ENCODE assay signal across 10 mouse cellular contexts in genomic region chr14:8207105-8207504, GRCm38 (mm10). TPM values are rescaled to one million over a fixed set of nuclear protein-coding genes. Genes with fewer than 3 reads are reported as not detected.
DNase-seq lines count a peak whose midpoint lies in the region; ATAC-seq and TF ChIP-seq lines count a peak whose summit lies in the region.
"Had no signal": no experiment of that assay in that cellular context is flagged by ENCODE, and none has a peak within 500 bp of the region (broad histone marks: within the 10 kb centered on the region; RNA-seq: fewer than 3 reads in every experiment).

No protein-coding gene starts in this region.

- no peak overlapping the region for H3K9ac ChIP-seq in embryonic facial prominence, embryonic 13.5 days
- no peak overlapping the region for H3K9ac ChIP-seq in neural tube, embryonic 12.5 days
- H3K9ac ChIP-seq: liver, embryonic 13.5 days had no signal

- no peaks in the 10 kb centered on the region for H3K27me3 ChIP-seq in embryonic facial prominence, embryonic 13.5 days
- H3K27me3 ChIP-seq in limb, embryonic 10.5 days (ENCODE audit: low read depth, poor library complexity, severe bottlenecking) = no peaks in the 10 kb centered on the region
- H3K27me3 ChIP-seq in neural tube, embryonic 12.5 days (replicated peaks) = no peaks in the 10 kb centered on the region
- H3K27me3 ChIP-seq: liver, embryonic 13.5 days had no signal

- H3K4me1 ChIP-seq in embryonic facial prominence, embryonic 13.5 days = 0 out of 2 replicates have a peak, but pooled peaks cover 4% of the 10 kb centered on the region
- peaks cover 27% of the 10 kb centered on the region for H3K4me1 ChIP-seq in limb, embryonic 10.5 days
- H3K4me1 ChIP-seq in neural tube, embryonic 12.5 days = peaks cover 9% of the 10 kb centered on the region; the same call in 1 of the 2 replicates
- H3K4me1 ChIP-seq: liver, embryonic 13.5 days had no signal

- no peak for TF ChIP-seq CTCF in layer of hippocampus, adult 2 months (conservative IDR thresholded peaks at IDR 0.05)

- no peak overlapping the region for H3K4me2 ChIP-seq in embryonic facial prominence, embryonic 13.5 days
- H3K4me2 ChIP-seq in neural tube, embryonic 12.5 days (replicated peaks) = no peak overlapping the region
- H3K4me2 ChIP-seq: liver, embryonic 13.5 days had no signal

- ATAC-seq in embryonic facial prominence, embryonic 13.5 days (ENCODE audit: insufficient number of reproducible peaks, insufficient read depth, low FRiP score, low TSS enrichment, low read depth) = peak; percentile 62; the same call in 1 of the 2 replicates
- ATAC-seq in neural tube, embryonic 12.5 days (ENCODE audit: low FRiP score, low read depth) = peak; percentile 64; the same call in 1 of the 2 replicates

- peak overlapping the region; percentile 59 for H3K27ac ChIP-seq in layer of hippocampus, adult 2 months
- no peak overlapping the region for H3K27ac ChIP-seq in embryonic facial prominence, embryonic 13.5 days
- H3K27ac ChIP-seq in limb, embryonic 10.5 days = peak overlapping the region; percentile 67
- no peak overlapping the region for H3K27ac ChIP-seq in neural tube, embryonic 12.5 days
- H3K27ac ChIP-seq: liver, embryonic 13.5 days had no signal

- no peaks in the 10 kb centered on the region for H3K36me3 ChIP-seq in embryonic facial prominence, embryonic 13.5 days
- no peaks in the 10 kb centered on the region for H3K36me3 ChIP-seq in limb, embryonic 10.5 days
- H3K36me3 ChIP-seq in neural tube, embryonic 12.5 days = no peaks in the 10 kb centered on the region
- H3K36me3 ChIP-seq: liver, embryonic 13.5 days had no signal

- H3K4me3 ChIP-seq in layer of hippocampus, adult 2 months = no peak overlapping the region
- H3K4me3 ChIP-seq in embryonic facial prominence, embryonic 13.5 days = no peak overlapping the region
- no peak overlapping the region for H3K4me3 ChIP-seq in limb, embryonic 10.5 days
- H3K4me3 ChIP-seq in neural tube, embryonic 12.5 days = no peak overlapping the region
- H3K4me3 ChIP-seq: liver, embryonic 13.5 days had no signal

- 26% methylated on average over 5 of the region's 5 CpGs for WGBS in embryonic facial prominence, embryonic 13.5 days
- WGBS in limb, embryonic 10.5 days = 35% methylated on average over 5 of the region's 5 CpGs
- 22% methylated on average over 5 of the region's 5 CpGs for WGBS in neural tube, embryonic 12.5 days

- no peaks in the 10 kb centered on the region for H3K9me3 ChIP-seq in embryonic facial prominence, embryonic 13.5 days
- no peaks in the 10 kb centered on the region for H3K9me3 ChIP-seq in limb, embryonic 10.5 days (replicated peaks)
- H3K9me3 ChIP-seq in neural tube, embryonic 12.5 days = no peaks in the 10 kb centered on the region
- H3K9me3 ChIP-seq: liver, embryonic 13.5 days had no signal

- no peak for DNase-seq in layer of hippocampus, adult 2 months (ENCODE audit: low spot score in 2 of 2)
- no peak for DNase-seq in layer of hippocampus, adult 18-20 months (ENCODE audit: low spot score in 2 of 2)
- DNase-seq in limb, embryonic 10.5 days (ENCODE audit: low spot score) = no peak
- DNase-seq in adrenal gland, adult 2 months = no peak
- no peak for DNase-seq in gastrocnemius, postnatal 4 days (ENCODE audit: low spot score in 2 of 2)
- no peak for DNase-seq in adrenal gland, postnatal 36 days
- DNase-seq: liver, embryonic 13.5 days had no signal

RNA-seq across cellular contexts. Expression of gene Kctd6, which starts 6.8 kb away (rescaled TPM):
- 10 to 100 TPM; 69.1 to 79.4 TPM for total RNA-seq in layer of hippocampus, adult 2 months (2021)
- 10 to 100 TPM; 69.7 to 74.9 TPM for total RNA-seq in layer of hippocampus, adult 18-20 months (2021)
- 3.5 and 7.5 TPM in 2 replicates for polyA plus RNA-seq in embryonic facial prominence, embryonic 13.5 days (2015; fragmentation: Nextera tagmentation; extraction: Ambion mirVana)
- polyA plus RNA-seq in limb, embryonic 10.5 days (2016; fragmentation: Nextera tagmentation; extraction: Ambion mirVana) = 8.5 and 9.7 TPM in 2 replicates
- 16.5 and 17.5 TPM in 2 replicates for polyA plus RNA-seq in neural tube, embryonic 12.5 days (2016; fragmentation: Nextera tagmentation; extraction: Ambion mirVana)
- total RNA-seq in adrenal gland, adult 2 months (2021) = 10 to 100 TPM; 14.3 to 16.3 TPM
- polyA plus RNA-seq in adrenal gland, adult 2 months (2012; rRNA removed) = 3.6 and 4.0 TPM in 2 replicates
- total RNA-seq in gastrocnemius, postnatal 4 days (2021) = 10 to 100 TPM in 1 of 2 experiments, 1 to 10 TPM in 1; 7.7 to 11.5 TPM
- total RNA-seq in adrenal gland, postnatal 36 days (2021) = 10 to 100 TPM; 14.3 to 15.2 TPM

RNA-seq across cellular contexts. Expression of gene Pdhb, which starts 34.3 kb away (rescaled TPM):
- total RNA-seq in layer of hippocampus, adult 2 months (2021) = 100 to 1,000 TPM; 176 to 185 TPM
- 100 to 1,000 TPM; 169 to 171 TPM for total RNA-seq in layer of hippocampus, adult 18-20 months (2021)
- 203 TPM in 2 replicates for polyA plus RNA-seq in embryonic facial prominence, embryonic 13.5 days (2015; fragmentation: Nextera tagmentation; extraction: Ambion mirVana)
- polyA plus RNA-seq in limb, embryonic 10.5 days (2016; fragmentation: Nextera tagmentation; extraction: Ambion mirVana) = 208 and 229 TPM in 2 replicates
- polyA plus RNA-seq in neural tube, embryonic 12.5 days (2016; fragmentation: Nextera tagmentation; extraction: Ambion mirVana) = 220 and 238 TPM in 2 replicates
- 100 to 1,000 TPM; 325 to 340 TPM for total RNA-seq in adrenal gland, adult 2 months (2021)
- polyA plus RNA-seq in adrenal gland, adult 2 months (2012; rRNA removed) = 44.5 and 51.2 TPM in 2 replicates
- total RNA-seq in gastrocnemius, postnatal 4 days (2021) = 100 to 1,000 TPM; 273 to 282 TPM
- 100 to 1,000 TPM; 349 to 451 TPM for total RNA-seq in adrenal gland, postnatal 36 days (2021)

RNA-seq across cellular contexts. Expression of gene Acox2, which starts 52.0 kb away (rescaled TPM):
- not detected for total RNA-seq in layer of hippocampus, adult 2 months (2021)
- not detected for total RNA-seq in layer of hippocampus, adult 18-20 months (2021)
- polyA plus RNA-seq in embryonic facial prominence, embryonic 13.5 days (2015; fragmentation: Nextera tagmentation; extraction: Ambion mirVana) = 0.80 TPM in 1 of 2 replicates, not detected in the other
- 0.11 TPM in 1 of 2 replicates, not detected in the other for polyA plus RNA-seq in limb, embryonic 10.5 days (2016; fragmentation: Nextera tagmentation; extraction: Ambion mirVana)
- polyA plus RNA-seq in neural tube, embryonic 12.5 days (2016; fragmentation: Nextera tagmentation; extraction: Ambion mirVana) = 0.52 TPM in 1 of 2 replicates, not detected in the other
- total RNA-seq in adrenal gland, adult 2 months (2021) = under 1 TPM in 1 of 2 experiments, not detected in 1; 0.78 TPM
- 0.46 and 1.9 TPM in 2 replicates for polyA plus RNA-seq in adrenal gland, adult 2 months (2012; rRNA removed)
- total RNA-seq in gastrocnemius, postnatal 4 days (2021) = 1 to 10 TPM in 1 of 2 experiments, not detected in 1; 1.0 TPM
- under 1 TPM; 0.50 to 0.92 TPM for total RNA-seq in adrenal gland, postnatal 36 days (2021)
- total RNA-seq: CH12.LX had no signal

Comparison
In these comparisons a context has a peak if more than half of its experiments do, and no peak if none do; other contexts are left out.
1. H3K27ac ChIP-seq: peak in layer of hippocampus, adult 2 months (single experiment) and limb, embryonic 10.5 days (single experiment); none in embryonic facial prominence, embryonic 13.5 days (single experiment) and neural tube, embryonic 12.5 days (single experiment).
2. RNA of gene Kctd6, which starts 6.8 kb away (total RNA-seq): 69.1 to 79.4 TPM in layer of hippocampus, adult 2 months and 69.7 to 74.9 TPM in layer of hippocampus, adult 18-20 months; 14.3 to 16.3 TPM in adrenal gland, adult 2 months, 14.3 to 15.2 TPM in adrenal gland, postnatal 36 days and 7.7 to 11.5 TPM in gastrocnemius, postnatal 4 days; every median in the first group is over 4 times any median in the second.